Mouse (Mus musculus): ENCODE data around the gene Ccpg1os. TPM values are rescaled to one million over a fixed set of nuclear protein-coding genes. Genes with fewer than 3 reads are reported as not detected.
A peak's percentile ranks its signal among the peaks of the same experiment; 100 is the strongest.

Gene Ccpg1os
- total and polyA plus RNA-seq, 3 experiments = 6.1 to 8.3 (median 7.5) TPM

DNA sequence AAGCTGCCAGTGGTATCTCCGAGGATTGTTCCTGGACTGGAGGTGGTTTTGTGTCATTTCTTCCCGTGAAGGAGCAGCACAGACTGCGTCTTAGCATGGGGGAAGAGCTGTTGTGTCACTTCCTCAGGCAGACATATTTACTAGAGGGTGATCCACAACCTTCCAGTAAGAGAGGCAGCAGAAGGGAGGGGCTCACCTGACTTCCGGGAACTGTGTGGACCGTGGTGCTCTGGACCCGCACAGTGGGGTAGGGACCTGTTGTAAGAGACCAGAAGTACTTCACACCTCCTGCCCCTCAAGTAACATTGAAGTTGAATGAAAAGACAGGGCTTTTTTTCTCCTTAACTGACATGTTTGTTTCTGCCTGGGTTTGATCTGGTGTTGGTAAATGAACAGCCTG, 19.9 kb upstream of the Ccpg1os start:
- TF ChIP-seq CTCF (IDR thresholded peaks at IDR 0.05) = no peak
- no peak for TF ChIP-seq EP300 (IDR thresholded peaks at IDR 0.05; ENCODE audit: insufficient read depth, low read depth, low read length)
- TF ChIP-seq POLR2A (IDR thresholded peaks at IDR 0.05; ENCODE audit: insufficient read depth, low read depth, low read length) = no peak
- no peaks in the 10 kb centered on the region for H3K36me3 ChIP-seq (ENCODE audit: control insufficient read depth, insufficient read depth, low read length)
- 82% methylated on average over 6 of the region's 6 CpGs for WGBS
- no peak overlapping the region for H3K9ac ChIP-seq (ENCODE audit: low read depth, low read length)
- H3K27me3 ChIP-seq (ENCODE audit: control insufficient read depth, insufficient read depth, low read length) = no peaks in the 10 kb centered on the region
- no peak for DNase-seq
- H3K79me2 ChIP-seq (replicated peaks; ENCODE audit: control insufficient read depth, insufficient read depth, low read length) = no peaks in the 10 kb centered on the region
- no peak overlapping the region for H3K27ac ChIP-seq
- H3K4me1 ChIP-seq (ENCODE audit: control insufficient read depth, insufficient read depth, low read length) = no peaks in the 10 kb centered on the region
- H3K4me3 ChIP-seq = no peak overlapping the region
- intact Hi-C loops (cut with DNase I) = no loop called here

DNA sequence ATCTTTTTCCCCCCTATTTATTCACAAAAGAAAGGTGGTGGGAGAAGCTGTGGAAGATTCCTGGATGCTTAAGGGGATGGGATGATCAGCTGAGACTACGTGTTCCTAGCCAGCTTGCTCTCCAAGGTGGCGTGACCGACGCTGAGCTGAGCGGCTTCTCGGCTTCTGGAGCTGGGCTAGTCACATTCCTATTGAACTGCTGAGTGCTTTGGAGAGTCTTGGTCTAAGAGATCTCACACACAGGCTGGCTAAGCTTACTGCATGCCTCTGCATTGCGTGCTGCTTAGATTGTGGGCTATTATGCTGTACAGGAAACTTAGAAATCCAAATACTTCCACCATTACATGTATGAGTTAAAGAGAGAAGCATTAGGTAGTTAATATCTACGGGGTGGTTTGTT, 18.9 kb upstream of the Ccpg1os start:
- Histone ChIP-seq H3K4me1 (ENCODE audit: control insufficient read depth, insufficient read depth, low read length) (no peaks in the 10 kb centered on the region), H3K27me3 (ENCODE audit: control insufficient read depth, insufficient read depth, low read length) (no peaks in the 10 kb centered on the region), H3K4me3 (no peak overlapping the region), H3K27ac (no peak overlapping the region), H3K36me3 (ENCODE audit: control insufficient read depth, insufficient read depth, low read length) (no peaks in the 10 kb centered on the region), H3K9ac (ENCODE audit: low read depth, low read length) (no peak overlapping the region), H3K79me2 (replicated peaks; ENCODE audit: control insufficient read depth, insufficient read depth, low read length) (no peaks in the 10 kb centered on the region)
- TF ChIP-seq POLR2A (IDR thresholded peaks at IDR 0.05; ENCODE audit: insufficient read depth, low read depth, low read length) (no peak), EP300 (IDR thresholded peaks at IDR 0.05; ENCODE audit: insufficient read depth, low read depth, low read length) (no peak), CTCF (IDR thresholded peaks at IDR 0.05) (no peak)
- DNase-seq = no peak
- WGBS = 84% methylated on average over 8 of the region's 8 CpGs
- intact Hi-C loops (cut with DNase I) = no loop called here

DNA sequence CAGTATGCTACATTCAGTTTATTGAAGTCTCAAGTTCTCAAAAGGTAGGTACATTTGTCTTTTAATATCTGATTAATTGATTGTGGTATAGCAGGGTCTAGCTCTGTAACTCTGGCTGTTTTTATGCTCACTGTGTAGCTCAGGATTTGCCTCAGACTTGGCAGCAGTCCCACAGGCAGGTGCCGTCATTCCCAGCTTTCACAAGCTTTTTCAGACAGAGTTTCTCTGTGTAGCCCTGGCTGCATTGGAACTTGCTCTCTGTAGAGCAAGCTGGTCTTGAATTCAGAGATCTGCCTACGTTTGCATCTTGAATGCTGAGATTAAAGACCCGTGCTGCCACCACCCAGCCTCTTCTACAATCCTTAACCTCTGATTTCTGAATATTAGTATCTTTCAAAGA, 17.0 kb upstream of the Ccpg1os start:
- no peak for DNase-seq
- Histone ChIP-seq H3K79me2 (replicated peaks; ENCODE audit: control insufficient read depth, insufficient read depth, low read length) (no peaks in the 10 kb centered on the region), H3K36me3 (ENCODE audit: control insufficient read depth, insufficient read depth, low read length) (no peaks in the 10 kb centered on the region), H3K4me3 (no peak overlapping the region), H3K9ac (ENCODE audit: low read depth, low read length) (no peak overlapping the region), H3K27me3 (ENCODE audit: control insufficient read depth, insufficient read depth, low read length) (no peaks in the 10 kb centered on the region), H3K4me1 (ENCODE audit: control insufficient read depth, insufficient read depth, low read length) (no peaks in the 10 kb centered on the region), H3K27ac (no peak overlapping the region)
- no peak for TF ChIP-seq EP300 (IDR thresholded peaks at IDR 0.05; ENCODE audit: insufficient read depth, low read depth, low read length)
- no peak for TF ChIP-seq CTCF (IDR thresholded peaks at IDR 0.05)
- no peak for TF ChIP-seq POLR2A (IDR thresholded peaks at IDR 0.05; ENCODE audit: insufficient read depth, low read depth, low read length)
- WGBS = 69% methylated on average over 3 of the region's 3 CpGs
- intact Hi-C loops (cut with DNase I) = no loop called here

DNA sequence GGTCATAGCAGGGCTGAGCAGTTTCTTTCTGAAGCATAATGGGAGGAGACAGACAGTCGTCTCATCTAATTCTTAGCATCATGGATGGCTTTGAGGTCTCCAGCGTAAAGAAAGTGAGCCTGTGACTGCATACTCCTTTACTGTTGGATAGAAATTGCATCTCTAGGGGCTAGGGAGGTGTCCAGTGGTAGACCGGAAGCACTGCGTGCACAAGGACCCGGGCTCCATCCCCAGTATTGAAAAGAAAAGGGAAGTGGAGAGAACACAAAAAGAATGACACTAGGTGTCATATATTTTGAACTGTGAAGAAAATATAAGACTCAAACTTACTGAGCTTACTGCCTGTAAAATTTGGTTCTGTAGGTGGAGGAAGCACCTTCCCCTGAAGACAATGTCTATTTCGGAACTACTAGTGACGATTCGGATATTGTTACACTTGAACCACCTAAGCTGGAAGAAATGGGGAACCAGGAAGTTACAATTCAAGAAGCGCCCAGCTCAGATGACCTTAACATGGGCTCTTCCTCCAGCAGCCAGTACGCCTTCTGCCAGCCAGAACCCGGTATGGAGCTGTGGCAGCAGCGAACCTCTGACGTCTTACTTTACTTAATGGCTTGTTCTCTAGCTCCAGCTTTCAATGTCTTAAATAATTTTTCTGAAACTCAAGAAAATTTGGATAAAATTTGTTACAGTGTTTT, 16.3 kb upstream of the Ccpg1os start:
- intact Hi-C loops (cut with DNase I) = no loop called here
- TF ChIP-seq CTCF (IDR thresholded peaks at IDR 0.05) = no peak
- no peak for TF ChIP-seq POLR2A (IDR thresholded peaks at IDR 0.05; ENCODE audit: insufficient read depth, low read depth, low read length)
- no peak for TF ChIP-seq EP300 (IDR thresholded peaks at IDR 0.05; ENCODE audit: insufficient read depth, low read depth, low read length)
- Histone ChIP-seq H3K9ac (ENCODE audit: low read depth, low read length) (no peak overlapping the region), H3K4me3 (no peak overlapping the region), H3K36me3 (ENCODE audit: control insufficient read depth, insufficient read depth, low read length) (no peaks in the 10 kb centered on the region), H3K27me3 (ENCODE audit: control insufficient read depth, insufficient read depth, low read length) (no peaks in the 10 kb centered on the region), H3K79me2 (replicated peaks; ENCODE audit: control insufficient read depth, insufficient read depth, low read length) (no peaks in the 10 kb centered on the region), H3K27ac (no peak overlapping the region), H3K4me1 (ENCODE audit: control insufficient read depth, insufficient read depth, low read length) (no peaks in the 10 kb centered on the region)
- 89% methylated on average over 13 of the region's 13 CpGs for WGBS
- no peak for DNase-seq

DNA sequence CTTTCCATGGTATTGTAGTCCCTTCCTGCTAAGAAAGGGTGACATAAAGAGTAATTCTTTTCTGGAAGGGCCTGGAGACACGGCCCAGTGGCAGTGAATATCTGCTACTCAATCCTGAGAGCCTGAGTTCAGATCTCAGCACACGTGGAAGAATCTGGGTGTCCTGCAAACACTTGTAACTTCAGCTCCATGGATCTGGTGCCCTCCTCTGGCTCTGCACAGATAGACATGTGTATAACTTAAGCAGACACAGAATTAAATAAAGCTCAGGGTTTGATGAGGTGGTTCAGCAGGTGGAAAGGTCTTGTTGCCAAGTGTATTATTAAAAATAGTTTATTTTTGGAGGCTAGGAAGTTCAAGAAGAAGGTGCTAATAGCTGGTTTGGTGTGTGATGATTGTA, 15.3 kb upstream of the Ccpg1os start:
- no peaks in the 10 kb centered on the region; the same call in 1 of the 2 replicates for H3K4me1 ChIP-seq (ENCODE audit: control insufficient read depth, insufficient read depth, low read length)
- no peaks in the 10 kb centered on the region for H3K79me2 ChIP-seq (replicated peaks; ENCODE audit: control insufficient read depth, insufficient read depth, low read length)
- no peaks in the 10 kb centered on the region; the same call in 1 of the 2 replicates for H3K36me3 ChIP-seq (ENCODE audit: control insufficient read depth, insufficient read depth, low read length)
- DNase-seq = no peak
- no peak overlapping the region for H3K4me3 ChIP-seq
- WGBS = 66% methylated on average over 2 of the region's 2 CpGs
- intact Hi-C loops (cut with DNase I) = no loop called here
- H3K27me3 ChIP-seq (ENCODE audit: control insufficient read depth, insufficient read depth, low read length) = no peaks in the 10 kb centered on the region
- no peak overlapping the region for H3K9ac ChIP-seq (ENCODE audit: low read depth, low read length)
- no peak for TF ChIP-seq POLR2A (IDR thresholded peaks at IDR 0.05; ENCODE audit: insufficient read depth, low read depth, low read length)
- peak; percentile 38 for TF ChIP-seq CTCF (IDR thresholded peaks at IDR 0.05)
- no peak for TF ChIP-seq EP300 (IDR thresholded peaks at IDR 0.05; ENCODE audit: insufficient read depth, low read depth, low read length)
- H3K27ac ChIP-seq = no peak overlapping the region

DNA sequence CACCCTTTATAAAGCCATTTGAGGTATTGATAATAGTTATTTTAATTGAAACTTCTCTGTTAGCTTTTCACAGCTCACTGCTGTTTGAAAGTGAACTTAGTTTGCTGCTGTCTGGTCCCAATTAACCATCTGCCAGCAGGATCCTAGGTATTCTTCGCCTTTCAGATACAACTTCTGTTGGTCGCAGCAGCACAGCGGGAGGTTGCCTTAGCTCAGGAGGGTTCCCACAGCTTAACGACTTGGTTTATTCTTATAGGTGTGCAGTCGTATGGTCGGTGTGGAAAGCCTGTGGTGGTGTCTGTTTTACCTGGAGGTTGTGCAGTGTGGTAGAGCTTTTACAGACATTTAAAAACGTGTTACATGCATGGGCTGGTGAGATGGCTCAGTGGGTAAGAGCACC, 11.6 kb upstream of the Ccpg1os start:
- 73% methylated on average over 7 of the region's 7 CpGs for WGBS
- H3K27me3 ChIP-seq (ENCODE audit: control insufficient read depth, insufficient read depth, low read length) = no peaks in the 10 kb centered on the region
- no peak overlapping the region; the same call in 1 of the 2 replicates for H3K27ac ChIP-seq
- intact Hi-C loops (cut with DNase I) = no loop called here
- H3K4me3 ChIP-seq = no peak overlapping the region
- H3K9ac ChIP-seq (ENCODE audit: low read depth, low read length) = no peak overlapping the region
- H3K4me1 ChIP-seq (ENCODE audit: control insufficient read depth, insufficient read depth, low read length) = no peaks in the 10 kb centered on the region; the same call in 1 of the 2 replicates
- no peaks in the 10 kb centered on the region; the same call in 1 of the 2 replicates for H3K36me3 ChIP-seq (ENCODE audit: control insufficient read depth, insufficient read depth, low read length)
- TF ChIP-seq EP300 (IDR thresholded peaks at IDR 0.05; ENCODE audit: insufficient read depth, low read depth, low read length) (no peak), POLR2A (IDR thresholded peaks at IDR 0.05; ENCODE audit: insufficient read depth, low read depth, low read length) (no peak), CTCF (IDR thresholded peaks at IDR 0.05) (no peak)
- no peak for DNase-seq
- peaks cover 2% of the 10 kb centered on the region; the same call in 1 of the 2 replicates for H3K79me2 ChIP-seq (replicated peaks; ENCODE audit: control insufficient read depth, insufficient read depth, low read length)
